28 mouse cellular contexts compared by ENCODE assay signal in the genomic region with DNA sequence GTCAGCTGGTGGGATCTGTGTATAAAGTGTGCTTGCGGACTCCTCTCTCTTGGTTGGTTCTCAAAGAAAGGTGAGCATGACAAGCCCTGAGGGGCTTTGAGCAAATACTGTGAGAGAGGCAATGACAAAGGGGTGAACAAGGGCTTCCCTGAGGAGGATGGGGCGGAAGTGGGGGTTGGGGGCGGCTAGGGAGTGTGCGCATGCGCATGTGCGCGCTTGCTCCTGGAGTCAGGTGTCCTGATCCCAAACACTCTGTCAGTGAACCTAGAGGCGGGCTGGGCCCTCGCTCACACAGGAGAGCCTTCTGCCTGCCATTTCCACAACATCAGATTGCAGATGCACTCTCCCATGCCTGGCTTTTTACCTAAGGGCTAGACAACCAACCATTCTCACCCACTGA. TPM values are rescaled to one million over a fixed set of nuclear protein-coding genes. Genes with fewer than 3 reads are reported as not detected.
DNase-seq lines count a peak whose midpoint lies in the region; ATAC-seq and TF ChIP-seq lines count a peak whose summit lies in the region.
"Had no signal": no experiment of that assay in that cellular context is flagged by ENCODE, and none has a peak within 500 bp of the region (broad histone marks: within the 10 kb centered on the region; RNA-seq: fewer than 3 reads in every experiment).

No protein-coding gene starts in this region.

- H3K4me1 ChIP-seq in E14TG2a.4 (replicated peaks; ENCODE audit: low read depth, low read length), result peaks cover 21% of the 10 kb centered on the region
- H3K4me1 ChIP-seq in forebrain, embryonic 13.5 days, result no peaks in the 10 kb centered on the region
- H3K4me1 ChIP-seq: embryonic facial prominence, embryonic 13.5 days; embryonic facial prominence, embryonic 15.5 days; forebrain, embryonic 12.5 days; forebrain, embryonic 15.5 days had no signal

- H3K4me2 ChIP-seq in forebrain, embryonic 13.5 days, result no peak overlapping the region
- H3K4me2 ChIP-seq: embryonic facial prominence, embryonic 13.5 days; embryonic facial prominence, embryonic 15.5 days; forebrain, embryonic 12.5 days; forebrain, embryonic 15.5 days had no signal

- H3K27me3 ChIP-seq in E14TG2a.4 (ENCODE audit: insufficient read depth, low read length), result peaks cover 28% of the 10 kb centered on the region
- no peaks in the 10 kb centered on the region for H3K27me3 ChIP-seq in forebrain, embryonic 13.5 days
- H3K27me3 ChIP-seq: embryonic facial prominence, embryonic 13.5 days; embryonic facial prominence, embryonic 15.5 days; forebrain, embryonic 12.5 days; forebrain, embryonic 15.5 days; Patski had no signal

- peak overlapping the region; percentile 14; the same call in 1 of the 2 replicates for H3K4me3 ChIP-seq in E14TG2a.4 (replicated peaks; ENCODE audit: low read length)
- H3K4me3 ChIP-seq in forebrain, embryonic 13.5 days, result no peak overlapping the region
- H3K4me3 ChIP-seq: embryonic facial prominence, embryonic 13.5 days; embryonic facial prominence, embryonic 15.5 days; erythroblast, embryonic 14.5 days; forebrain, embryonic 10.5 days; forebrain, embryonic 12.5 days; forebrain, embryonic 15.5 days had no signal

- H3K27ac ChIP-seq in forebrain, embryonic 13.5 days, result no peak overlapping the region
- H3K27ac ChIP-seq: embryonic facial prominence, embryonic 13.5 days; embryonic facial prominence, embryonic 15.5 days; forebrain, embryonic 10.5 days; forebrain, embryonic 12.5 days; forebrain, embryonic 15.5 days had no signal

- DNase-seq in ES-CJ7 (ENCODE audit: low read depth, low spot score), result peak; percentile 78
- DNase-seq in R1 (ENCODE audit: low read depth, low spot score), result peak; percentile 81
- DNase-seq in testis, postnatal 14 days (ENCODE audit: low spot score), result peak; percentile 44
- no peak for DNase-seq in heart, postnatal 4 days
- DNase-seq: adrenal gland, adult 2 months; adrenal gland, postnatal 10 days; adrenal gland, postnatal 25 days; cerebellum, adult 11 months; cerebellum, adult 18-20 months; cerebellum, adult 8-10 months; cerebellum, adult 9-11 months; cerebellum, postnatal 14 days; cerebellum, postnatal 36 days; embryo, embryonic 11 days; forebrain, postnatal 0 days had no signal

- ATAC-seq in megakaryocyte, adult 5-6 weeks (ENCODE audit: poor library complexity, severe bottlenecking), result no peak
- no peak for ATAC-seq in forebrain, embryonic 13.5 days
- ATAC-seq: activated CD4-positive, CD25-positive, alpha-beta regulatory T cell, adult 4 months; forebrain, embryonic 15.5 days; forebrain, postnatal 0 days; Patski had no signal

- H3K36me3 ChIP-seq in E14TG2a.4 (ENCODE audit: insufficient read depth, low read length), result no peaks in the 10 kb centered on the region
- no peaks in the 10 kb centered on the region for H3K36me3 ChIP-seq in forebrain, embryonic 13.5 days (ENCODE audit: poor library complexity, severe bottlenecking)
- H3K36me3 ChIP-seq: embryonic facial prominence, embryonic 13.5 days; embryonic facial prominence, embryonic 15.5 days; forebrain, embryonic 10.5 days; forebrain, embryonic 12.5 days; forebrain, embryonic 15.5 days; G1E had no signal

- WGBS in forebrain, embryonic 13.5 days, result 90% methylated on average over 9 of the region's 9 CpGs

- no peak for TF ChIP-seq CTCF in E14TG2a.4 (conservative IDR thresholded peaks at IDR 0.05; ENCODE audit: low read length)

- no peaks in the 10 kb centered on the region for H3K9me3 ChIP-seq in E14TG2a.4 (ENCODE audit: low read length)
- no peaks in the 10 kb centered on the region for H3K9me3 ChIP-seq in forebrain, embryonic 13.5 days (replicated peaks)
- H3K9me3 ChIP-seq: embryonic facial prominence, embryonic 13.5 days; embryonic facial prominence, embryonic 15.5 days; forebrain, embryonic 10.5 days; forebrain, embryonic 12.5 days; forebrain, embryonic 15.5 days; G1E had no signal

- no peak overlapping the region for H3K9ac ChIP-seq in forebrain, embryonic 13.5 days
- H3K9ac ChIP-seq: embryonic facial prominence, embryonic 13.5 days; embryonic facial prominence, embryonic 15.5 days; forebrain, embryonic 12.5 days; forebrain, embryonic 15.5 days; forebrain, postnatal 0 days had no signal

RNA-seq across cellular contexts. Expression of a gene that starts 9.5 kb away (rescaled TPM):
- not detected in 2 replicates for total RNA-seq in megakaryocyte, adult 5-6 weeks (2015)
- not detected in 2 replicates for total RNA-seq in megakaryocyte, adult 5-6 weeks (2017)
- 1.4 and 1.8 TPM in 2 replicates for polyA plus RNA-seq in forebrain, embryonic 13.5 days (2015; fragmentation: Nextera tagmentation; extraction: Ambion mirVana)
- total RNA-seq in heart, postnatal 4 days (2021), result under 1 TPM; 0.54 to 0.74 TPM
- total RNA-seq: common myeloid progenitor, adult 5-6 weeks had no signal
- polyA plus RNA-seq: activated CD4-positive, CD25-positive, alpha-beta regulatory T cell, adult 4 months; erythroblast, embryonic 14.5 days; G1E had no signal

RNA-seq across cellular contexts. Expression of a gene that starts 54.3 kb away (rescaled TPM):
- total RNA-seq in megakaryocyte, adult 5-6 weeks (2015), result 6.0 and 7.5 TPM in 2 replicates
- total RNA-seq in megakaryocyte, adult 5-6 weeks (2017), result 12.9 and 14.0 TPM in 2 replicates
- 33.8 and 36.8 TPM in 2 replicates for polyA plus RNA-seq in forebrain, embryonic 13.5 days (2015; fragmentation: Nextera tagmentation; extraction: Ambion mirVana)
- total RNA-seq in heart, postnatal 4 days (2021), result 10 to 100 TPM; 24.5 to 24.6 TPM
